Mouse (Mus musculus) embryo, embryonic 11 days (tissue): ENCODE measurements around the gene Shank3.

Experiments used
- DNase-seq: peaks from one replicate; pipeline ENCODE4 v3.0.0-alpha.2; 2015

The Shank3 gene

GRCm38 (mm10) chr15:89477806-89478205 lies 21.6 kb upstream of the Shank3 start:
- DNase-seq = no peak

DNA sequence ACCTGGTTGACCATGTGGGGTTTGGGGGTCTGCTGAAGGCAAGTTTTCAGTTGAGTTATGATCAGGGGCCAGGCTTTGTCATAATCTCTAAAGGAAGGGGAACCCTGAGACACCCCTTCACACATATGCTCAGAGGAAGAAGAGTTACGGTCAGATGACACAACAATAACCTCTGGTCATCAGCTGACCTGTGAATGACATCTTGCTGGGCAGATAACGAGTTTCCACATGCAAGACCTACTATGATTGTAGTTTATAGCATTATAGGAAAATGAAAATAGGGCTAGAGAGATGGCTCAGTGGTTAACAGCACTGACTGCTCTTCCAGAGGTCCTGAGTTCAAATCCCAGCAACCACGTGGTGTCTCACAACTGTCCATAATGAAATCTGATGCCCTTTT lies 20.8 kb upstream of the Shank3 start:
- DNase-seq = no peak

DNA sequence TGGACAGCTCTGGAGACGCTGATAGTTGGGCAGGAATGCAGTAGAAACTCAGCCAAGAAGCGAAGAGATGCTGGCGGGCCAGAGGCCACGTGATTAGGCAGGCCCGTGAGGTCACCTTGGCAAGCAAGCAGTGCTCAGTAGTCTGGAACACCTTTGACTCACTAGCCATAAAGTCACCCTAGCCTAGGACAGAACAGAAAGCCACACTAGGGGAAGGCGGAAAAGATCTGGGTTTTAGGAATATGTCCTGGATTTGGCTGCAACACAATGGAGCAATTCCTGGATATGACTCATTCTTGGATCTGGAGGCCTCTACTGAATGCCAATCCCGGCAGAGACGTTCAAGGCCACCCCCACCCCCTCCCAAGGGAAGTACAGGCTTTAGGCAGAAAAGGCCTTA lies 18.8 kb upstream of the Shank3 start:
- DNase-seq = no peak

- DNase-seq = no peak
Observed at GRCm38 (mm10) chr15:89488182-89488581, 11.2 kb upstream of the Shank3 start.

DNA sequence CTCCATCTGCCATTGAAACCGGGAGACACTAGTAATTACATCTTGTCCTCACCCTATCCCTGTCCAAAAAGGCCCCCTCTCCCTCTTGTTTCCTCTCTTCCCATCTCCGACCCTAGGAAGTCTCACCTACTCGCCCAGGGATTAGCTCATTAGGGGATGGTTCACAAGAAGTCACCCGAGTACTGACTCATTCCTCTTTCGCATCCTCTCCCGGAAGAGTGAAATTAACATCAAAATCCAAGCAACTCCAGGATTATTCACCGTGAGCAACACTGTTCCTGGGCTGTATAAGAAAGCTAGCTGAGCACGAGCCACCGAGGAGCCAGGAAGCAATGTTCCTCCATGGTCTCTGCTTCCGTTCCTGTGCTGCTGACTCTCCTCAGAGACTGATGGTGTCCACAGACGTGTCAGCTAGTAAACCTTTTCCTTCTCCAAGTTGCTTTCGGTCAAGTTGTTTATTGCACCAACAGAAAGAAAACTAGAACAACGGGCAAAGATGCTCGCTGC lies 10.8 kb upstream of the Shank3 start:
- DNase-seq = no peak

- DNase-seq = no peak
Observed at GRCm38 (mm10) chr15:89494970-89495369, 4.5 kb upstream of the Shank3 start.

GRCm38 (mm10) chr15:89496131-89496530 lies 3.3 kb upstream of the Shank3 start:
- DNase-seq = no peak

DNA sequence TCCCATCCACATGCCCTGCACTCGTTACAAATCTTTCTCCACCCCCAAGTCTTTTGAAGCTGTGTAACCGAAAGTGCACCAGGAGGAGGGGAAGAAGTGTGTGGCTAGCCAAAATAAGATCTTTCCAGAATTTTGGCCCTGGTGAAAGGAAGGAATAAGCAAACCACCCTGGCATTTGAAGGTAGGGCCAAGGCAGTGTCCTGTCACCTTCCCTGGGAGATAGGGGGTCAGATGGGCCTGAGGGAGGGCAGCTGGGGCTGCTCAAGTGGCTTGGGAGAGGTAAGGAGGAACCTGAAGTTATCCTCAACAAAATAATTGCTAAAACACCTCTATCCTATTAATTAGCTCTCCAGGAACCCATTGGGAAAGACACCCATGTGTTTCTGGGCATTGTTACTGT lies 2.6 kb upstream of the Shank3 start:
- DNase-seq = no peak

GRCm38 (mm10) chr15:89497391-89498048 lies 1.9 kb upstream of the Shank3 start:
- DNase-seq = peak; percentile 32

GRCm38 (mm10) chr15:89498049-89498960 lies 1.1 kb upstream of the Shank3 start:
- DNase-seq = peak; percentile 66

DNA sequence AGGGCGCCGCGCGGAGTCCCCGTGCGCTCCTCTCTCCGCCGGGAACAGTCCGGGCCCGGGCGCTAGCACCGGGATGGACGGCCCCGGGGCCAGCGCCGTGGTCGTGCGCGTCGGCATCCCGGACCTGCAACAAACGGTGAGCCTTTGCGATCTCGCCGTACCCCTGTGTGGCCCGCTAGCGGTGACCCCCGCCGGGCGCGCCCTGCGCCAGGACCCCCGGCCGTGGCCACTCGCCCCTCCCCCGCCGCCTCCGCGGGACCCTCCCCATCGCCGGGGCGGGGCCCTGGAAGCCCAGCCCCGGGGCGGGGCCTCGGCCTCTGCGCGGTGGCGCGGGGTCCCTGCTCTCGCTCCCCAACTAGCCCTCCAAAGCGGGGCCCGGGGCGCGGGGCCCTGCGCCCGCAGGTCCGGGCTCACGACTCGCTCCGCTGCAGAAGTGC lies 379 bp downstream of the Shank3 start:
- DNase-seq = peak; percentile 93

DNA sequence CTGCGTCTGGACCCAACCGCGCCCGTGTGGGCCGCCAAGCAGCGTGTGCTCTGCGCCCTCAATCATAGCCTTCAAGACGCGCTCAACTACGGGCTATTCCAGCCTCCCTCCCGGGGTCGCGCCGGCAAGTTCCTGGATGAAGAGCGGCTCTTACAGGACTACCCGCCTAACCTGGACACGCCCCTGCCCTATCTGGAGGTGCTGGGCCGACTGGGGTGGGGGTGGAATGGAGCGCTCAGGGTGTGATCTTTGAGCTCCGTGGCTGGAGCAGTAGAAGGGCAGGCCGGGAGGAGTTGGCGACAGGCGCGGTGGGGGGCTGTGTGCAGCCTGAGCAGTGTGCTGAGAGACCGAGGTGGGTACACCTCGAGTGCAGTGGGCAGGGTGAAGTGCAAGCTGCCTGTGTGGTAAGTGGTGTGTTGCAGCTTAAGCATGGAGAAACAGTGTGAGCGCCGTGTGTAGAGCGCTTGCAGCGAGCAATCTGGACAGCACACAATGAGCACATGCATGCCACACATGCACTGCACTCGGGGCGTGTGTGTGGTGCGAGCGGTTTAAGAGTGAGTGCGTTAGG lies 883 bp downstream of the Shank3 start:
- peak; percentile 58 for DNase-seq

DNA sequence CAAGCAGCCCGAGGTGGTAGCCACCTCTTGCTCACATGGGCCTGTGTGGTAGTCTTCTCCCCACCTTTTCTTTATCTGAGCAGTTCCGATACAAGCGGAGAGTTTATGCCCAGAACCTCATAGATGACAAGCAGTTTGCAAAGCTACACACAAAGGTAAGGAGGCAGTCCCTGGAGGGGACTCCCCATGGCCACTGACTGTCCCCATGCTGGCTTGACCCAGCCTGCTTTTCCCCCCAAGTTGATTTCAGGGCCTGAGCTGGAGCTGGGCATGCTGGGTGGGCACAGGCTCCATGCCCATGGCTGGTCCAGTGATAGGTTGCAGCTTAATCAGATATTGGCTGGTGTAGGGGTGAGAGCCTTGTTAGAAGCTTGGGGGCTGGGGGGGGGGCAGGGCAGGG lies 1.9 kb downstream of the Shank3 start:
- no peak for DNase-seq

- no peak for DNase-seq
Observed at GRCm38 (mm10) chr15:89504838-89505237, 5.4 kb downstream of the Shank3 start.

GRCm38 (mm10) chr15:89507751-89508150 lies 8.3 kb downstream of the Shank3 start:
- DNase-seq = no peak

DNA sequence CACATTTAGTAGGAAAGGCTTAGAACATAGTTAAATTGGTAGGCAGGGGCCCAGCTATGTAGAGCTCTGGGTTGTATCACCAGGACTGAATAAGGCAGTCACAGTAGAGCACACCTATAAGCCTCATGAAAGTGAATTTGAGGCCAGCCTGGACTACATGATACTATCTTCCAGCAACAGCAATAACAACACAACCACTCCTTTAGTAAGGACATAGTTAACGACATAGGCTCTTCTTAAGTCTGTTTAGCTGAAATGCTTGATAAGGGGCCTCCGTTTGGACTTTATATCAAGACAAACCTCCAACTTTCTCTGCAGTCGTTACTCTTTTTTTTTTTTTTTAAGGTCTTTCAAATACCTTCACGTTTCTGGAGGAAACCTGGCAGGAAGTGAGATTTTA lies 13.3 kb downstream of the Shank3 start:
- no peak for DNase-seq

DNA sequence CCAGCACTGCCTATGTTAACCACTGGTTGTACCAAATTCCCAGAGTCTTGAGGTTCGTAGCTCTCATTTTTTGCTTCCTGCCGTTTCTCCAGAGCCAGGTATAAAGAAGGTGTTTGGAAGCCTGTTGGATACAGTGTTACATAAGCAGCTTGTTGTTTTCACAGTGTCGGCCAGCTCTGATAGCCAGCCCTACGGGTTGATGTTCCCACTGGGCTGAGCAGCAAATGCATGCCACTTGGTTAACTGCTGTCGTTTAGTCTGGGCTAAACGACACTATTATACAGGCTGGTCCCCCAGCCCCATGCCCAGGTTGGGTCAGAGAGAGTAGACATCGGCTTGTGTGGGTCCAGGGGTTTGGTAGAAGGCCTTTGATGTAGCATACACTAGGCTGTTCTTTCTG lies 22.5 kb downstream of the Shank3 start:
- DNase-seq = no peak

GRCm38 (mm10) chr15:89522566-89523282 lies 23.3 kb downstream of the Shank3 start:
- no peak for DNase-seq

- peak; percentile 69 for DNase-seq
Observed at GRCm38 (mm10) chr15:89523283-89523832, 23.9 kb downstream of the Shank3 start.

DNA sequence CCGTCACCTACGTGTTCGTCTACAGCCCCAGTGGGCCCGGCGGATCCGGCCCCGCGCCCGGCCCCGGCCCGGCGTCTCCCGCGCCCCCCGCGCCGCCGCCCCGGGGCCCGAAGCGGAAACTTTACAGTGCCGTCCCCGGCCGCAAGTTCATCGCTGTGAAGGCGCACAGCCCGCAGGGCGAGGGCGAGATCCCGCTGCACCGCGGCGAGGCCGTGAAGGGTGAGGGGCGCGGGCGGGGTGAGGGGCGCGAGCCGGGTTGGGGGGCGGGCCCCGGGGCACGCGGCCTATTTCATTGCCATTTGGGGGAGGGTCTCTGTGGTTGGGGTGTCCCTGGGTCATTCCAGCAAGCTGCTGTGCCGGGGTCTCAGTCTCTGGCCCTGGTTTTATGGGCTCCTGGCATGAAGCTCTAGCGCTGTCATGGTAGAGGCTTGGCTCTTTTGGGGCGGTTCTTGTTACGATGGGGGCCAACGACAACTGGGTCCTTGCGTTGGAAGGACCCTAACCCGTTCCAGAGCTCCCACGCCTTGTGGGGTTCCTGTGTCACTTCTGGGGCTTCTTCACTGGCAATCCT lies 24.7 kb downstream of the Shank3 start:
- DNase-seq = peak; percentile 37

GRCm38 (mm10) chr15:89524611-89525415 lies 25.4 kb downstream of the Shank3 start:
- DNase-seq = no peak
